Mouse (Mus musculus) hindbrain, embryonic 11.5 days (tissue): ENCODE measurements around the gene Srgap2. TPM values are rescaled to one million over a fixed set of nuclear protein-coding genes. Genes with fewer than 3 reads are reported as not detected.

Experiments used
- ATAC-seq: fragments of 200-750 bp; cut with Nextera tagmentation; 2 replicates; pipeline ENCODE4 v1.8.0; 2017; ENCODE audit warnings: mild to moderate bottlenecking, moderate TSS enrichment, moderate library complexity; ENCODE audit not compliant: low FRiP score
- DNase-seq: peaks from one replicate; pipeline ENCODE4 v3.0.0-alpha.2; 2015; ENCODE audit warnings: low spot score
- H3K27ac ChIP-seq: fragments of 300-500 bp; sonication (generic); 2 replicates; pipeline ENCODE4 v1.5.1; 2014; ENCODE audit warnings: mild to moderate bottlenecking, low read depth, low read length
- H3K27me3 ChIP-seq: fragments of 300-500 bp; sonication (generic); 2 replicates; pipeline ENCODE4 v1.6.1; 2014; ENCODE audit warnings: mild to moderate bottlenecking, low read length, moderate library complexity, mixed read lengths; ENCODE audit not compliant: control insufficient read depth, insufficient read depth
- H3K36me3 ChIP-seq: fragments of 300-500 bp; sonication (generic); 2 replicates; pipeline ENCODE4 v1.6.1; 2014; ENCODE audit warnings: mild to moderate bottlenecking, low read length, moderate library complexity, mixed read lengths; ENCODE audit not compliant: control insufficient read depth, insufficient read depth
- H3K4me1 ChIP-seq: fragments of 300-500 bp; sonication (generic); replicated peaks from 2 replicates; pipeline ENCODE4 v1.6.1; 2014; ENCODE audit warnings: low read length, mixed read lengths; ENCODE audit not compliant: control insufficient read depth, insufficient read depth
- H3K4me2 ChIP-seq: fragments of 300-500 bp; sonication (generic); replicated peaks from 2 replicates; pipeline ENCODE4 v1.6.1; 2014; ENCODE audit warnings: mild to moderate bottlenecking, low read depth, low read length
- H3K4me3 ChIP-seq: fragments of 300-500 bp; sonication (generic); 2 replicates; pipeline ENCODE4 v1.5.1; 2014; ENCODE audit warnings: low read depth, low read length
- H3K9ac ChIP-seq: fragments of 300-500 bp; sonication (generic); 2 replicates; pipeline ENCODE4 v1.6.1; 2014; ENCODE audit warnings: low read depth, low read length
- H3K9me3 ChIP-seq: fragments of 300-500 bp; sonication (generic); 2 replicates; pipeline ENCODE4 v1.6.1; 2016; ENCODE audit warnings: low read length; ENCODE audit not compliant: control insufficient read depth
- WGBS: fragments of 180-500 bp; shearing (Covaris S2); extraction: QIAGEN DNeasy Blood & Tissue Kit; methylation state at CpG from one replicate; pipeline ENCODE4 v1.1.7; 2014; 5-methylcytosine and 5-hydroxymethylcytosine counted together
- polyA plus RNA-seq: library from polyadenylated mRNA; unstranded; fragments of >200 nt; fragmentation: Nextera tagmentation; extraction: Ambion mirVana; gene quantifications from 2 replicates; pipeline ENCODE4 v1.2.1, GENCODE M21; 2014

Gene Srgap2
- polyA plus RNA-seq, 1 experiment from 2014 or later = 24.8 TPM

DNA sequence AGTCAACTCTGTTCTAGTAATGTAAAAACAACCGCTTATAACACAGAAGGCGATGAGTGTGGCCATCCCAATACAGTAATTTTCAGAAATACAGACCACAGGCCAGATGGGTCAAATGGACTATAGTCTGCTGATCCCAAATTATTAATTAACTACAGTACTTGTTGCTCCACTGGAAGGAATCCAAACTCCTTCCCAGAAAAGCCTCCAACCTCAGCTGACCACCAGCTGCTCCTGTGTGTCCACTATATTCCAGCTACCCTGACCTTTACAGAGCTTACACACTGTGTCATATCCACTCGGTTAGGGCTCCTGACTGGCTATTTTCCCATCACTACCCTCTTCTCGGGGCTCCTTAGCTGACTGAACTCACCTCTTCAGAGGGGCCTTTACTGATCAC, 61.3 kb downstream of the Srgap2 start:
- H3K9ac ChIP-seq = no peak overlapping the region
- 87% methylated on average over 4 of the region's 4 CpGs for WGBS
- H3K4me2 ChIP-seq = no peak overlapping the region
- no peaks in the 10 kb centered on the region for H3K9me3 ChIP-seq
- DNase-seq (no peak), ATAC-seq (no peak)
- no peak overlapping the region for H3K4me3 ChIP-seq
- H3K36me3 ChIP-seq = no peaks in the 10 kb centered on the region
- H3K4me1 ChIP-seq = no peaks in the 10 kb centered on the region
- no peaks in the 10 kb centered on the region for H3K27me3 ChIP-seq
- no peak overlapping the region for H3K27ac ChIP-seq

DNA sequence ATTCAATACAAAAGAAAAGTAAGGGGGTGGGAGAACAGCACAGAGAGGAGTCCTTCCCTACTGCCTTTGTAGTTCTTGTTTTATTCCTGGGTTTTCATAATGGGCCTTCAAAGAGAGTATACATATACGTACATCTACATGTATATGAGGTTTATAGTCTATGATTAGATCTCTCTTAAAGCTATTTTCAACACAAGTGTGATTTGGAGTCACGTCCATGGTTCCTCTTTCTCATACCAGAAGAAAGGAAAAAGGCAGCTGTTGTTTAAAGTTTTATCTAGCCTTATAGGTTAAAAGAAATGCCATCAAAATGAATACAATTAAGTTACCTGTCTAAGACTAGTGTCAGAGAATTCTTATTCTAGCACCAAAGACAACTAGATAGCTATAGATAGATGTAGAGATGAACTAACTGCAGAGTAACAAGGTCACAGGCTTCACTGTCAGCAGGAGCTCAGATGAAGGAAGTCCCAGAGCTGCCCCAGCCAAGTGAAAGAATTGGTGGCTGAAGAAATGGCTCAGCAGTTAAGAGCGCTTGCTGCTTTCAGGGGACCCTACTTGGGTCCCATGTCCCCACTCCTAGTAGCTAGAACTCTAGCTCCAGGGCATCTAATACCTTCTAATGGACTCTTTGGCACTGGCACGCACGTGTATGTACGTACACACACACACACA, 63.1 kb downstream of the Srgap2 start:
- H3K4me1 ChIP-seq = no peaks in the 10 kb centered on the region
- no peak overlapping the region for H3K9ac ChIP-seq
- 91% methylated on average over 6 of the region's 6 CpGs for WGBS
- no peak overlapping the region for H3K4me3 ChIP-seq
- H3K9me3 ChIP-seq = no peaks in the 10 kb centered on the region
- H3K27ac ChIP-seq = no peak overlapping the region
- H3K36me3 ChIP-seq = no peaks in the 10 kb centered on the region
- DNase-seq = no peak
- no peak for ATAC-seq
- no peak overlapping the region for H3K4me2 ChIP-seq
- no peaks in the 10 kb centered on the region for H3K27me3 ChIP-seq

DNA sequence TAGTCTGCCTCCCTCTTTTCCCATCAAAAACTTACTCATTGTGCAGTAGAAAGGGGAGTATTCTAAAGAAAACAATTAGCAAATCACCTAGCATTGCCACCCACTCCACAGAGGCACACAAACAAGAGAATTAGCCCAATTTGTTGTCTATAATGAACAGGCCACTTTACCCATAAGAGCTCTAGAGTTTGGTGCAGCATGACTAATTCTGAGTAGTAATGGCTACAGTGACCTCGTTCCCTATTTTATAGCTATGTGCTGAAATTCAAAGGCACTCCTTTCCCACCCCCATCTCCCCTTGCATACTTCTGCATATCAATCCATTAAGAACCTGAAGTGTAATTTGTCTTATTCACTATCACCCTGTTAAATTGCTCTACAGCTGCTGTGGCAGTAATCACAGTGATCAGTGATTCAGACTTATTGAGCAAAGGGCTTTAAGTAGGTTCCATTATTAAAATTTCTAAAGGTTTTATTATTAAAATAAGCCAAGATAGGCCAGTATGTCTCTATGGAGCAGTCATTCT, 64.5 kb downstream of the Srgap2 start:
- Histone ChIP-seq H3K4me1 (no peaks in the 10 kb centered on the region), H3K4me2 (no peak overlapping the region), H3K27ac (no peak overlapping the region), H3K9me3 (no peaks in the 10 kb centered on the region), H3K27me3 (no peaks in the 10 kb centered on the region), H3K4me3 (no peak overlapping the region), H3K9ac (no peak overlapping the region), H3K36me3 (no peaks in the 10 kb centered on the region)
- 79% methylated on average over 1 of the region's 1 CpGs for WGBS
- ATAC-seq (no peak), DNase-seq (no peak)

DNA sequence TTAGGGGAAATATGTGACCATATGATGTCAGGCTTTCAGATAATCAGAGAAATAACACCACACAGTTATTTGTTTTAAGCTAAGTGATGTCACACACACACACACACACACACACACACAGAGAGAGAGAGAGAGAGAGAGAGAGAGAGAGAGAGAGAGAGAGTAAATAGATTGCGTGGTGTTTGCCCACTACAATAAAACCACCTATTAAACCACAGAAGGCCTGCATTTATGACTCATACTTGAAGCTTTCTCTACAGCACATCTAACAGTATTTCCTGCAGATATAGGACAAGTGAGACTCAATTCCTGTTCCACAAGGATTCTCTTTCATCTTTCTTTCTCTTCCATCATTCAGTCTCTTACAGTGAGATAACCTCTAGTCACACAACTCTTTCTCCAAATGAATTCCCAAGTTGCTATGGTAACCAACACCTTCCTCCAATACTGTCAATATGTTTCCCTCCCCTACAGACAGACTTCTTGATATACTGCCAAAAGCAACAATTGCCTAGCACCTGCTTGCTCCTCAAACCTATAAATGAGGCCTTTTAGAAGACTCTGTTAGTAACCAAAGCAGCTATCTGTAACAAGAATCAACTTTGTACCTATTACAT, 66.1 kb downstream of the Srgap2 start:
- no peak overlapping the region for H3K4me3 ChIP-seq
- H3K4me2 ChIP-seq = no peak overlapping the region
- no peaks in the 10 kb centered on the region for H3K9me3 ChIP-seq
- 92% methylated on average over 1 of the region's 1 CpGs for WGBS
- H3K4me1 ChIP-seq = no peaks in the 10 kb centered on the region
- H3K27ac ChIP-seq = no peak overlapping the region
- DNase-seq (no peak), ATAC-seq (no peak)
- no peak overlapping the region for H3K9ac ChIP-seq
- no peaks in the 10 kb centered on the region for H3K36me3 ChIP-seq
- no peaks in the 10 kb centered on the region for H3K27me3 ChIP-seq

DNA sequence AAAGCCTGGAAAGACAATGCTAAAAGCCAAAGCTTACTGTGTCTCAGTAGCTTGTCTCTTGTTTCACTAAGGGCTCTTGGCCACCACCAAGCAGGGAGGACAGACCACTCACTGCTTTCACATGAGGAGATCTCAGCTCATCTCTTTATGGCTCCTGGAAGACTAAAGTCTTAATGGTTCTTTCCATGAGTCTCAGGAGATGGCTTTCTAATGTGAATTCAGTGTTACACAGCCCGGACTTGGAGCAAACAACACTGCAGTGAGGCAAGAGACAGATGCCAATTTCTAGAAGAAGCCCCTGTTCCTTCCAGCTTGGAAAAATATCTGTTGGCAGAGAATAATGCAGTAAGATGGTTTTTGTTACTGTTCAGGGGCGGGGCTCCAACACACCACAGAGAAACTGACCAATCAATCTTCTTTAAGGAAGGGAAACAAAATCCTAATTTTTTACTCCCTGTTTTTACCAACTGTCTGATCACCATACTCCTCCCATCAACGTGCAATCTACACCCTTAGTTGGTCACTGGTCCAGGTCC, 71.7 kb downstream of the Srgap2 start:
- H3K4me2 ChIP-seq = no peak overlapping the region
- no peaks in the 10 kb centered on the region for H3K9me3 ChIP-seq
- H3K27me3 ChIP-seq = no peaks in the 10 kb centered on the region
- no peak overlapping the region for H3K9ac ChIP-seq
- H3K27ac ChIP-seq = no peak overlapping the region
- no peaks in the 10 kb centered on the region for H3K36me3 ChIP-seq
- DNase-seq (no peak), ATAC-seq (no peak)
- no peak overlapping the region for H3K4me3 ChIP-seq
- WGBS = 93% methylated on average over 3 of the region's 3 CpGs
- H3K4me1 ChIP-seq = no peaks in the 10 kb centered on the region

DNA sequence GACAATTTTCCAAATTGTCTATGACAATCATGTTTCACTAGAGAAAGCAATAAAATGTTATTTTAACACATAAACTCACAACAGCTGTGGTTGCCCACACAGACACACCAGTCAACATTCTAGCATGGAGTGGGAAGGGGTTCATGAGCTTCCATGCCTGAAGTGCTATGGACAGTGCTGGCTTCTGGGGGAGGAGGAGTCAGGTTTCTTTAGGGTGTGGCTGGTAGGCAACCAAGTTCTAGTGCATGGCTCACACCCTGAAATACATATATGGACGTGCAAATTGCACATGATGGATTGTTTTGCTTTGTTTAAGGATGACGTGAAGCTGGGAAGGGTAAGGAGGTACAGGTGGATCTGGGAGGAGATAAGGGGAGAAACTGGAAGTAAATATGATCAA, 72.8 kb downstream of the Srgap2 start:
- 88% methylated on average over 2 of the region's 2 CpGs for WGBS
- no peaks in the 10 kb centered on the region for H3K36me3 ChIP-seq
- ATAC-seq (no peak), DNase-seq (no peak)
- no peaks in the 10 kb centered on the region for H3K4me1 ChIP-seq
- no peak overlapping the region for H3K4me2 ChIP-seq
- no peak overlapping the region for H3K27ac ChIP-seq
- no peak overlapping the region for H3K9ac ChIP-seq
- H3K4me3 ChIP-seq = no peak overlapping the region
- H3K9me3 ChIP-seq = no peaks in the 10 kb centered on the region
- no peaks in the 10 kb centered on the region for H3K27me3 ChIP-seq

DNA sequence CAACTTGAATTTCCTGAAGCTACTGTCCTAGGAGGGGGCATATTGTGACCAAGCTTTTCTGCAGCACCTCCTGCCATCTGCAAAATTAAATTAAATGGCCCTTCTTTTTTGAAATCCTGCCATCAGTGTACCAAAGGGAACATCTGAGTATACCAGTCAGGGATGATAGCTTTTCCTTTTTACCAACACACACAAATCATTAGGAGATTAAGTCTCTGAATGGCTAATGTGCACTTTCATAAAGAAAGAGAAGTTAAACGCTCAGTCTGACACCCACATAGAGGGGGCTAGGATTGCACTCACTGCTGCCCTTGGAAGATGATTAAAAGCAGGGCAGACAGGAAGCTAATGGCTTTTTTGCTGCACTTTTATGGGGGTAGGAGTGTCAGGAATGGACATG, 73.8 kb downstream of the Srgap2 start:
- ATAC-seq (no peak), DNase-seq (no peak)
- Histone ChIP-seq H3K9me3 (no peaks in the 10 kb centered on the region), H3K27ac (no peak overlapping the region), H3K27me3 (no peaks in the 10 kb centered on the region), H3K4me2 (no peak overlapping the region), H3K4me1 (no peaks in the 10 kb centered on the region), H3K9ac (no peak overlapping the region), H3K4me3 (no peak overlapping the region), H3K36me3 (no peaks in the 10 kb centered on the region)
- 59% methylated on average over 1 of the region's 1 CpGs for WGBS

DNA sequence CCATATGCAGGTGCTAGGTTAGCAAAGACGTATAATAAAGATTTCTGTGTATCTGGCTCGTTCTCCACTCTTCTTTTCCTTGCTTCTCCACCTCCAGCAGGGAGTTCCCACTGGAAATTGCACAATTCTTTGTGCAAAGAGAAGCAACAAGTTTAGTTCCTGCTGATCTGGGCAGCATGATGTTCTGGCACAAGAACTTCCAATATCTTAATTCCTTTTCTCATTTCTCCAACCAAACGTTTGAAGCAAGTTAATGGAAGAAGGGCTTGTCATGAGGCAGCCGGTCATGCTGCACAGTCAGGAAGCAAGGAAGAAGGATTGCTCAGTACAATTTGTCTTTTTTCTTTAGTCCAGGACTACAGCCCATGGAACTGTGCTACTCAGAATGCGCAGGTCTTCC, 78.8 kb downstream of the Srgap2 start:
- Histone ChIP-seq H3K9me3 (no peaks in the 10 kb centered on the region), H3K9ac (no peak overlapping the region), H3K4me1 (no peaks in the 10 kb centered on the region), H3K36me3 (no peaks in the 10 kb centered on the region), H3K4me3 (no peak overlapping the region), H3K27ac (no peak overlapping the region), H3K27me3 (no peaks in the 10 kb centered on the region), H3K4me2 (no peak overlapping the region)
- no peak for ATAC-seq
- DNase-seq = no peak
- 86% methylated on average over 5 of the region's 5 CpGs for WGBS

DNA sequence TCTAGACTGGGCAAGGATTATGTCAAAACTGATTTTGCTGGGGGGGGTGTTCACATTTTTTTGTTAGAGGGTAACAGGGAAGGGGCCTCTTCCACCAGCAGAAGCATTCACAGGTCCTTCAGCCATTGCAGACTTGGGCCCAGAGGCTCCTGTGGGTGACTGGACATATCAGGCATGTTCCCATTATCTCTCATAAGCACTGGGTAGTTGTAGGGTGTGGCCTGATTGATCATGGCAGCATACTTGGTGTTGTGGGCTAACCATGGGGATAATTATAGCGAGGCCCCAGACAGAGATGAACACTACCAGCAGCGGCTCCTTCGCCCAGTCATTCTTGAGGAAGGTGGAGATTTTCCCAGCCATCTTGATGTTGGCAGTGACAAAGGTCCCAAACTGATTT, 79.8 kb downstream of the Srgap2 start:
- no peaks in the 10 kb centered on the region for H3K36me3 ChIP-seq
- WGBS = 92% methylated on average over 3 of the region's 3 CpGs
- H3K4me3 ChIP-seq = no peak overlapping the region
- no peak overlapping the region for H3K27ac ChIP-seq
- H3K9me3 ChIP-seq = no peaks in the 10 kb centered on the region
- ATAC-seq (no peak), DNase-seq (no peak)
- H3K27me3 ChIP-seq = no peaks in the 10 kb centered on the region
- H3K9ac ChIP-seq = no peak overlapping the region
- no peak overlapping the region for H3K4me2 ChIP-seq
- H3K4me1 ChIP-seq = no peaks in the 10 kb centered on the region
